Mouse (Mus musculus) layer of hippocampus, adult 8-10 months (tissue): ENCODE measurements around the gene A26c2. TPM values are rescaled to one million over a fixed set of nuclear protein-coding genes. Genes with fewer than 3 reads are reported as not detected.

ENCODE experiments used
- DNase-seq, 2 experiments: peaks; one replicate each; pipeline ENCODE4 v3.0.0; 2022; ENCODE audit warnings: low spot score in 2 of 2
- total RNA-seq, 4 experiments: library from RNA; stranded (reverse); gene quantifications; 2 replicates each; pipeline ENCODE4 v1.2.4; 2022

The A26c2 gene
- not detected for total RNA-seq

DNA sequence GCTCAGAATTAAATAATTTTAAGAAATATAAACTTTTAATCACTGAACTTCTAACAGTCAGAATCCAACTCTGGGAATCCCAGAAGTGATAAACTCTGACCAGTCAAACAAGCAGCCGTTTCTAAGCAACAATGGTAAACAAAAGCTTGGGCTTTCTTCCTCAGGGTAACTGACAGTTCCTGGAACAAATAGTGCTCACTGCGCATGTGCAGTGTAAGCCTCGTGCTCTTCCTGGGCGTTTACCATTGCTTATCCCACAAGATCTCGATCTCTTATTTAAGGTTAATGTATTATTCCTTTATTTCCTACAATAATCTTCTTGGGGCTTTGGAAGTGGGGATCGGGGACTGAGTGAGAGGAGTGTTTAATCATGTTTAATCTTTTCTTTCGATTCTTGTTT lies at the start of gene A26c2:
Gene A26c2 (minus strand): TSS at position 101 of the 400 bp plus-strand sequence.
- no peak for DNase-seq

DNA sequence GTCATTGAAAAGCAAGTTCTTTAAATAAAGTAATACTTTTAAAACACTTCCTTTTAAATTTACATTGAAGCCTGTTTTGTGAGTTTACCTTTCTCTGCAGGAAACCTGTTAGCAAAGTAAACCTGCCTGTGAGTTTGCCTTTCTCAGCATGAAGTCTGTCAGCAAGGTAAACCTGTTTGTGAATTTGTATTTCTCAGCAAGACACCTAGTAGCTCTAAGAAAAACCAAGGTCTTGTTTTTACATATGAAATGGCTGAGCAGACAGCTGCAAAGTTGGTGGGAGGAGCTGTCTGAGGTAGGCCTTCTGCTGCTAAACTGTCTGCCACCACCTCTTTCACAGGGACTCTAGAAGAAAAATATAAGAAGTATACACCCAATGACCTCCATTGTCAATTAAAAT lies 28.0 kb upstream of the A26c2 start:
- no peak for DNase-seq
